Mouse (Mus musculus) lung, adult 2 months (tissue): ENCODE results near the gene Csrp2. TPM values are rescaled to one million over a fixed set of nuclear protein-coding genes. Genes with fewer than 3 reads are reported as not detected.

Source experiments
- DNase-seq: peaks from one replicate; pipeline ENCODE4 v3.0.0; 2022
- H3K4me1 ChIP-seq: fragments of 200-500 bp; 2 replicates; pipeline ENCODE4 v1.6.1; 2011; ENCODE audit warnings: low read length; ENCODE audit not compliant: control insufficient read depth, insufficient read depth
- H3K4me3 ChIP-seq: fragments of 200-500 bp; replicated peaks from 2 replicates; pipeline ENCODE3; 2011; ENCODE audit warnings: low read depth, mild to moderate bottlenecking, control low read depth, low read length; ENCODE audit errors: extremely low read depth
- CTCF ChIP-seq: fragments of 200-500 bp; IDR thresholded peaks from 2 replicates; pipeline ENCODE4 v1.5.1; 2011; ENCODE audit warnings: mild to moderate bottlenecking, low read length, control low read depth; ENCODE audit not compliant: insufficient read depth
- POLR2A ChIP-seq: fragments of 200-500 bp; IDR thresholded peaks from 2 replicates; pipeline ENCODE4 v1.6.1; 2011; ENCODE audit warnings: low read depth, mild to moderate bottlenecking, control low read depth, low read length, borderline replicate concordance; ENCODE audit errors: extremely low read depth
- WGBS: fragments of 180-500 bp; shearing (Covaris S2); methylation state at CpG from one replicate; pipeline ENCODE4 v1.1.7; 2018; 5-methylcytosine and 5-hydroxymethylcytosine counted together
- polyA plus RNA-seq: library from polyadenylated mRNA; depleted of rRNA; stranded (reverse); fragments of >200 nt; gene quantifications from 2 replicates; pipeline ENCODE4 v1.2.3, GENCODE M21; 2012

Gene Csrp2
- polyA plus RNA-seq, 1 experiment, result 38.3 TPM

DNA sequence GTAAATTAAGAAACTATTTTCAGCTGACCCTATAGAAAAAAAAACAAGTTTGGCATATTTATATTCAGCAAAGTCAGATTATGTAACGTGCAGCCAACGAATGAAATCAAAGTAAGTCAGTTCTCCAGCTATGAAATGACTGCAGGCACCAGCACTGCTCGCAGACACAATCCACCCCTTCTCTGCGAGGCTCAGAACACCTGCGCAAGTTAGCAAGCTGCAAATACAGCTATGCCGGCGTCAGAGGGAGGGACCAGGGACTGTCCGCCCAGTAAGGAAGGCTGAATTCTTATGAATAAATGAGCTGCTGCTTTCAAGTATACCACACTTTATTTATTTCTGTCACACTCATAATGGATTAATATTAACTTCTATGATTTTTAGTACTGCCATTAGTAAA lies 40.2 kb downstream of the Csrp2 start:
- no peak for DNase-seq
- H3K4me1 ChIP-seq, result no peaks in the 10 kb centered on the region
- no peak for TF ChIP-seq CTCF
- TF ChIP-seq POLR2A, result no peak
- H3K4me3 ChIP-seq, result no peak overlapping the region
- WGBS, result 92% methylated on average over 8 of the region's 8 CpGs

DNA sequence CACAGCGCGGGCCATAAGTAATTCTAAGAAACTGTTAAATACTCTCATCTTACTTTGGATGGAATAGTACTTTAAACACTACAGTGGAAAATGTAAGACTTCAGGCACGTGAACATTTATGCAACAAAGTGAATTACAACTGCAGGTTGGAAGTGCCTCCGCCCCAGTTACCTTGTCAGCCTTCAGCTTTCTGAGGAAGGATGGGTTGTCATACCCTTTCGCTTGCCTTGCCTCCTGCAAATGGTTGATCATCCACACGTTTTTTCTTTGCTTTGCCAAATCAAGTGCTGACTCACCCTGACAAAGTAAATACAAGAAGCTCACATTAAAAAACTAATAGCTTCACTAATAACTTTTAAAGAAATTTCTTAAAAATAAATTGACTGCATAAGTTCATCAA lies 41.3 kb downstream of the Csrp2 start:
- no peak for TF ChIP-seq POLR2A
- no peak for TF ChIP-seq CTCF
- Histone ChIP-seq H3K4me1 (no peaks in the 10 kb centered on the region), H3K4me3 (no peak overlapping the region)
- DNase-seq, result no peak
- 79% methylated on average over 6 of the region's 6 CpGs for WGBS

DNA sequence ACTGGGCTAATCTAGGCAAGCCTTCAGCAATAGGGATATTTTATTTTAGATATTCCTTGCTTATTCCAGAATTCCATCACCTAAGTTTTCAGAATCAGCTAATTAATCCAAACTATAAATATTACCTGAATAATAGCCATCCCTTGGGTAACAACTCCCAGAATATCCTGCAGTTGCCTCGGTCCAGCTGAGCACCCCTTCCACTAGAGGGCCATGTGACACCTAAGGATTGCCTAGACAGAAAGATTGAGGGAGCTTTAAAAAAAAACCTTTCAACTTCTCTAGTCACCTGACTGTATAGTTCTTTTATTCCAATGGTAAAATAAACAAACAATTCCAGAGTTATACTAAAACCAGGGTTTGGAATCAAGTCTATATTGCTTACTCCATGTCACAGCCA lies 42.6 kb downstream of the Csrp2 start:
- Histone ChIP-seq H3K4me1 (no peaks in the 10 kb centered on the region), H3K4me3 (no peak overlapping the region)
- 17% methylated on average over 1 of the region's 1 CpGs for WGBS
- peak; percentile 31; the same call in 1 of the 2 replicates for TF ChIP-seq CTCF
- TF ChIP-seq POLR2A, result no peak
- no peak for DNase-seq

DNA sequence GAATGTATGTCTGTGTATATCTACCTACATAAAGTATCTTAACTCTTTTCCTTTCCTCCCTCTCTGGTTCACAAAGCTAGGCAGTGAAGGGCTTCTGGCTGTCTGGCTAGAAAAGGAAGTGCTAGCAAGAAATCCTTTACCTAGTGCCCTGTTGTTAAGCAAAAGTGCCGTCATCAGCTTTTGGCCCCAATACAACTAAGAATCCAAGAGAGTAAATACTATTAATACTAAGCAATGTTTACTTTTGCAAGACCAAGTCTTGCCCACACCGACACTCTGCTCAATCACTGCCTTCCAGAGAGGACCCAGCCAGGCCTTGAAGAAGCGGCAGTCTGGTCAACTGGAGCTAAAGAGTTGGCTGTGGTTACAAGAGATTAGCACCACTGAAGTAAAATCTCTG lies 51.5 kb downstream of the Csrp2 start:
- WGBS, result 48% methylated on average over 3 of the region's 3 CpGs
- no peaks in the 10 kb centered on the region for H3K4me1 ChIP-seq
- no peak for DNase-seq
- no peak overlapping the region for H3K4me3 ChIP-seq
- TF ChIP-seq POLR2A (no peak), CTCF (no peak)

DNA sequence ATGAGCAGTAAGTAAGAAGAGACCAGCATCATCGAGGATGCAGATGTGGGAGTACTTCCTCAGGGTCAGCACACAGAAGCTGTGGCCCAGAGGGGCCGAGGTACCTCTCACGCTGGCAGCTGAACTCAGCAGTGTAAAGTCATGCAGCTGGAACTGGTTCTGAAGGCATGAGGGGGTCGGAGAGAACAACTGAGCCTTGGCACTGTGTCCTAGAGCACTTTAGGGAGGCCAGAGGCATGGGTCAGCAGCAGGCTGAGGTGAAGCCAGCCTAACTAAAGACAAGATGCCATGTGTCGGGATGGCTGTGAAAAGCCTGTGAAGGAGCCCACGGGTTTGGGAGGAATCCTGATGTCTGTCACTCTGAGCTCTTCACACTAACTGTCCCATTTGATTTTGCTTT lies 51.9 kb downstream of the Csrp2 start:
- 77% methylated on average over 6 of the region's 6 CpGs for WGBS

DNA sequence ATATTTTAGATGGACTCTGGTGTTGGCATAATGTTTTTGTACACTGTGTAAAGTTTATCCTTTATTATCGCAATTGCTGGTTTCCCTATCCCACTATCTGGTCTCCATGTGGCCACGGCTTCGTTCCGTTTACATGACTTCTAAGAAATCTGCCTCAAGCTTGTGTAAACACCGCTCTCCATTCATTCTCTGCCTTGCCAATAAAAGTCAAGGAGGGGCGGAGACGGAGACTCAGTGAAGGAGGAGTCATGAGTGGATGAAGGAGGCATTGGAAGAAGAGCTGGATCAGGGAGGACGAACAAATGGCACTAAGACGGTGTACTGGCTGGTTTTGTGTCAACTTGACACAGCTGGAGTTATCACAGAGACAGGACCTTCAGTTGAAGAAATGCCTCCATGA lies 52.4 kb downstream of the Csrp2 start:
- TF ChIP-seq CTCF, result no peak
- TF ChIP-seq POLR2A, result no peak
- 25% methylated on average over 9 of the region's 9 CpGs for WGBS

More for the DNA sequence above, 51.9 kb downstream of the Csrp2 start:
- H3K4me3 ChIP-seq, result no peak overlapping the region
- TF ChIP-seq POLR2A (no peak), CTCF (no peak)
- H3K4me1 ChIP-seq, result no peaks in the 10 kb centered on the region
- no peak for DNase-seq

DNA sequence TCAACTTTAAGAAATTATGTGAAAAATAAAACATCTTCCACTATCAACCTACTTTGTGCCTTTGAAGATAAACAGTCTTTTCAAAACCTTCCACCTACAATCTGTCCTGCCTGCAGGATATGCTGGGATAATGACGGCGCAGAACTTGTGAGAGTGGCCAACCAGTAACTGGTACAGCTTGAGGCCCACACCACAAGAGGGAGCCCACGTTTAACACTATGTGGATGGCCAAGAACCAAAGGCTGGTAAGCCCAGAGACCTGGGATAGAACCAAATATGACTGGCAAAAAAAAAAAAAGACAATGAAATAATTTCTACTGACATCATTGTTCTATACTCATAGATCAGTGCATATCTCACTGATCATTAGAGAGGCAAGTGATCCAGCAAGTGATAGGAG lies 54.9 kb downstream of the Csrp2 start:
- TF ChIP-seq POLR2A (no peak), CTCF (peak; percentile 58)
- DNase-seq, result no peak
- WGBS, result 40% methylated on average over 3 of the region's 3 CpGs
- Histone ChIP-seq H3K4me3 (no peak overlapping the region), H3K4me1 (no peaks in the 10 kb centered on the region; the same call in 1 of the 2 replicates)

More for the DNA sequence above, 52.4 kb downstream of the Csrp2 start:
- Histone ChIP-seq H3K4me1 (no peaks in the 10 kb centered on the region), H3K4me3 (no peak overlapping the region)
- peak; percentile 23 for DNase-seq

DNA sequence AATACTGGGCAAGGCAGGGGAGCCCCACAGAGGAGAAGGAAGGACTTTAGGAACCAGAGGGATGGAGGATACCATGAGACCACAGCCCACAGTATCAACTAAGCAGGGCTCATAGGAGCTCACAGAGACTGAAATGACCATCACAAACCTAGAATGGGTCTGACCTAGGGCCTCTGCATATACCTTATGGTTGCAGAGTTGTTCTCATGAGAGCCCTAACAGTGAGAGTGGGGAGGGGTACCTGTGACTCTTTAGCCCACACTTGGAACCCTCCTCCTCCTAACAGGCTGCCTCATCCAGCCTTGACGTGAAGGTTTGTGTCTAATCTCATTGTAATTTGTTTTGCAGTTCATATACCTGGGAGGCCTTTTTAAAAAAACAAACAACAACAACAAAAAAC lies 55.3 kb downstream of the Csrp2 start:
- no peak for TF ChIP-seq CTCF
- TF ChIP-seq POLR2A, result no peak
- no peaks in the 10 kb centered on the region; the same call in 1 of the 2 replicates for H3K4me1 ChIP-seq
- H3K4me3 ChIP-seq, result no peak overlapping the region
- no peak for DNase-seq
- 88% methylated on average over 1 of the region's 1 CpGs for WGBS

DNA sequence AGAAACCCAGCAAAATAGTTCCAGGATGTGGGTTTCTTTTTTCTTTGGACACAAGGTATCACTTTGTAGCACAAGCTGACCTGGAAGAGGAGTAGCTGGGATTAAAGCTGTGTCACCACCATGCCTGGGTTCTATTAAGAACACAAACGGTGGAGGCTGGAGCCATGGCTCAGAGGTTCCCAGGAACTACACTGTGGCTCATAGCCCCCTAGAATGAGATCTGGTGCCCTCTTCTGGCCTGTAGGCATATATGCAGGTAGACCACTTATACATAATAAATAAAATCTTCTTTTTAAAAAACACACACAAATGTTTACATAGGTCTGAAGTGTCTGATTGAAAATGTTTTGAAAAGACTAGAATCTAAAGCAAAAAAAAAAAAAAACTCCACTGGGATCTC lies 56.5 kb downstream of the Csrp2 start:
- Histone ChIP-seq H3K4me3 (no peak overlapping the region), H3K4me1 (no peaks in the 10 kb centered on the region; the same call in 1 of the 2 replicates)
- TF ChIP-seq CTCF (peak; percentile 50), POLR2A (no peak)
- 0% methylated on average over 1 of the region's 1 CpGs for WGBS
- DNase-seq, result no peak

DNA sequence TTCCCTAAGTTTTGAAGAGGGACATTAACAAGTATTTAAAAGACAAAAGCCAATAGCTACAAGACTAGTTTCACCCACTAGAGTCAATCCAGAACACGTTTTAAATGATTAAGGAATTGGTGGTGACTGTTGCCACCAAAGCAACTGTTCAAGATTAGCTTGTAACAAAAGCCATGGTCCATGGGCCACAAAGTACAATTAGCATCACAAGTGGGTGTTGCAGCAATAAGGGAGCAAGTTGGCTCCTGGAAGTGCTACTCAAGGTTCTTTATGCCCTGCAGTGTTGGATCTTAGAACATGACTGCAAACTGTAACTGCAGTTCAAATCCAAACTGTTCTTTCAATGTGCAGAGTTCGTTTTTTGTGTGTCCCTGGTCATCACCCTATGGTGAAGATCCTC lies 57.8 kb downstream of the Csrp2 start:
- H3K4me1 ChIP-seq, result no peaks in the 10 kb centered on the region; the same call in 1 of the 2 replicates
- H3K4me3 ChIP-seq, result no peak overlapping the region
- TF ChIP-seq CTCF (no peak), POLR2A (no peak)
- 62% methylated on average over 2 of the region's 2 CpGs for WGBS
- DNase-seq, result no peak
